Mouse (Mus musculus): ENCODE data around the gene Syce2. TPM values are rescaled to one million over a fixed set of nuclear protein-coding genes. Genes with fewer than 3 reads are reported as not detected.

Syce2 gene
- total and polyA plus RNA-seq, 3 experiments: 261 to 370 (median 319) TPM

GRCm38 (mm10) chr8:84832034-84832717 lies 39.7 kb upstream of the Syce2 start:
- Histone ChIP-seq H3K4me1 (ENCODE audit: insufficient read depth, low read depth, low read length) (peaks cover 51% of the 10 kb centered on the region), H3K9me3 (replicated peaks) (no peaks in the 10 kb centered on the region), H3K27me3 (ENCODE audit: insufficient read depth, low read length) (no peaks in the 10 kb centered on the region), H3K4me3 (ENCODE audit: low read depth, low read length) (peak overlapping the region; percentile 98), H3K36me3 (replicated peaks) (peaks cover 50% of the 10 kb centered on the region)
- ATAC-seq (ENCODE audit: extremely low read depth, insufficient number of reproducible peaks, low FRiP score, poor library complexity, severe bottlenecking) (peak; percentile 28; the same call in 1 of the 2 replicates), DNase-seq (ENCODE audit: low spot score) (peak; percentile 57)
- no peak for TF ChIP-seq CTCF (IDR thresholded peaks at IDR 0.05; ENCODE audit: low read depth, low read length)
- TF ChIP-seq GATA2 (IDR thresholded peaks at IDR 0.05; ENCODE audit: borderline replicate concordance, low read depth, low read length): no peak
- TF ChIP-seq POLR2AphosphoS5 (IDR thresholded peaks at IDR 0.05; ENCODE audit: insufficient replicate concordance, low read depth, low read length): 0 out of 2 replicates have a peak, but pooled peaks have one; percentile 46
- no peak for TF ChIP-seq GATA1 (IDR thresholded peaks at IDR 0.05; ENCODE audit: borderline replicate concordance, low read length)
- no peak for TF ChIP-seq TAL1 (conservative IDR thresholded peaks at IDR 0.05; ENCODE audit: low read depth, low read length)

GRCm38 (mm10) chr8:84832759-84833742 lies 38.9 kb upstream of the Syce2 start:
- H3K4me1 ChIP-seq (ENCODE audit: insufficient read depth, low read depth, low read length): peaks cover 60% of the 10 kb centered on the region

GRCm38 (mm10) chr8:84834002-84834865 lies 37.7 kb upstream of the Syce2 start:
- peaks cover 66% of the 10 kb centered on the region for H3K36me3 ChIP-seq (replicated peaks)
- TF ChIP-seq TAL1 (conservative IDR thresholded peaks at IDR 0.05; ENCODE audit: low read depth, low read length) (no peak), CTCF (IDR thresholded peaks at IDR 0.05; ENCODE audit: low read depth, low read length) (no peak), GATA2 (IDR thresholded peaks at IDR 0.05; ENCODE audit: borderline replicate concordance, low read depth, low read length) (no peak), POLR2AphosphoS5 (IDR thresholded peaks at IDR 0.05; ENCODE audit: insufficient replicate concordance, low read depth, low read length) (no peak), GATA1 (IDR thresholded peaks at IDR 0.05; ENCODE audit: borderline replicate concordance, low read length) (no peak)
- no peaks in the 10 kb centered on the region for H3K9me3 ChIP-seq (replicated peaks)
- DNase-seq (ENCODE audit: low spot score): no peak
- no peak overlapping the region; the same call in 1 of the 2 replicates for H3K4me3 ChIP-seq (ENCODE audit: low read depth, low read length)
- H3K27me3 ChIP-seq (ENCODE audit: insufficient read depth, low read length): no peaks in the 10 kb centered on the region
- H3K4me1 ChIP-seq (ENCODE audit: insufficient read depth, low read depth, low read length): peaks cover 72% of the 10 kb centered on the region
- no peak for ATAC-seq (ENCODE audit: extremely low read depth, insufficient number of reproducible peaks, low FRiP score, poor library complexity, severe bottlenecking)

More at GRCm38 (mm10) chr8:84832759-84833742, 38.9 kb upstream of the Syce2 start:
- H3K27me3 ChIP-seq (ENCODE audit: insufficient read depth, low read length): no peaks in the 10 kb centered on the region
- H3K4me3 ChIP-seq (ENCODE audit: low read depth, low read length): peak overlapping the region; percentile 98
- H3K36me3 ChIP-seq (replicated peaks): peaks cover 59% of the 10 kb centered on the region
- TF ChIP-seq GATA1 (IDR thresholded peaks at IDR 0.05; ENCODE audit: borderline replicate concordance, low read length) (no peak), GATA2 (IDR thresholded peaks at IDR 0.05; ENCODE audit: borderline replicate concordance, low read depth, low read length) (no peak), POLR2AphosphoS5 (IDR thresholded peaks at IDR 0.05; ENCODE audit: insufficient replicate concordance, low read depth, low read length) (no peak), TAL1 (conservative IDR thresholded peaks at IDR 0.05; ENCODE audit: low read depth, low read length) (no peak), CTCF (IDR thresholded peaks at IDR 0.05; ENCODE audit: low read depth, low read length) (no peak)
- no peaks in the 10 kb centered on the region for H3K9me3 ChIP-seq (replicated peaks)
- ATAC-seq (ENCODE audit: extremely low read depth, insufficient number of reproducible peaks, low FRiP score, poor library complexity, severe bottlenecking): no peak
- no peak for DNase-seq (ENCODE audit: low spot score)

DNA sequence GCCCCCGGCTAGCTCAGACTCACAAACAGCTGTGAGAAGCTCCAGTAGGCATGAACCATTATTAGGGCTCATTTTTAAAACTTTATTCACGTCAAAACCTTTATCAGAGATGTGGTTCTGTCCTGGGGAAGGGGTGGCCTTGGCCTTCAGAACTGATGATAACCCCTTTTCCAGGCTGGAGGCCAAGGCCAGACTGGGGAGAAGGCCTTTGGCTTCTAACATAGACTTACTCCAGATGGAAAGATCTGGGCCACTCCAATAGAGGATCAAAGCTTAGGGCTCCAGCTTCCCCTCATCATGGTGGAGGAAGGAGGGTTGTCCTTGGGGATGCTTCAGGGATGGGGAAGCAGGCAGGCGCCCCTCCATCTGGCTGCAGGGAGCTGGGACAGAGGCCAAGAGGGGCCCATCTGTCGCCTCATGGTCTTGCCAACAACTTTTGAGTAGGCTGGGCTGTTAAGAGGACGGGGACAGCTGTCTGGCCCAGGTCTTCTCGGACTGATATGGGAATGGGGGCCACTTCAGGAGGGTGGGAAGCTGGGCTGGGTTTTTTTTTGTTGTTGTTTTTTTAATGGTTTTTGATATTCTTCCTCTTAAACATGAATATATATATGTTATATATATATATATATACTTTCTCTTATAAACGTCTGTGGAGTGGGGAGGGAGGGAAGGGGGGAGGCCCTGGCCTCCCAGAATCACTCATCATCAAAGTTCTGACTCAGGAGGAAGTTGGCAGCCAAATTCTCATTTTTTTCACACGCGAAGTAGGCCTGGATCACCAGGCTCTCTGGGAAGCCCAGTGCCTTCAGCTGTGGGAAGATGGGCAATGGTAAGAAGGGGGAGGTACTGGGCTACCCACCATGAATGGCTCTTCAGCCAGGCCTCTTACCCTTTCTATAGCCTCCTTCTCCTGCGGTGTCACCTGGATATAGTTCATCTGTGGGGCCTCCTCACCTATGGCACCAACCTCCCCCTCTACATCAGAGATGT lies 36.8 kb upstream of the Syce2 start:
- H3K4me1 ChIP-seq (ENCODE audit: insufficient read depth, low read depth, low read length): peaks cover 74% of the 10 kb centered on the region
- no peaks in the 10 kb centered on the region for H3K9me3 ChIP-seq (replicated peaks)
- no peaks in the 10 kb centered on the region for H3K27me3 ChIP-seq (ENCODE audit: insufficient read depth, low read length)
- no peak overlapping the region for H3K4me3 ChIP-seq (ENCODE audit: low read depth, low read length)
- ATAC-seq (ENCODE audit: extremely low read depth, insufficient number of reproducible peaks, low FRiP score, poor library complexity, severe bottlenecking) (no peak), DNase-seq (ENCODE audit: low spot score) (no peak)
- H3K36me3 ChIP-seq (replicated peaks): peaks cover 67% of the 10 kb centered on the region
- TF ChIP-seq TAL1 (conservative IDR thresholded peaks at IDR 0.05; ENCODE audit: low read depth, low read length): no peak
- no peak for TF ChIP-seq POLR2AphosphoS5 (IDR thresholded peaks at IDR 0.05; ENCODE audit: insufficient replicate concordance, low read depth, low read length)
- no peak for TF ChIP-seq GATA1 (IDR thresholded peaks at IDR 0.05; ENCODE audit: borderline replicate concordance, low read length)
- no peak for TF ChIP-seq CTCF (IDR thresholded peaks at IDR 0.05; ENCODE audit: low read depth, low read length)
- no peak for TF ChIP-seq GATA2 (IDR thresholded peaks at IDR 0.05; ENCODE audit: borderline replicate concordance, low read depth, low read length)
